ENCODE assay signal across 8 mouse cellular contexts in the genomic region with DNA sequence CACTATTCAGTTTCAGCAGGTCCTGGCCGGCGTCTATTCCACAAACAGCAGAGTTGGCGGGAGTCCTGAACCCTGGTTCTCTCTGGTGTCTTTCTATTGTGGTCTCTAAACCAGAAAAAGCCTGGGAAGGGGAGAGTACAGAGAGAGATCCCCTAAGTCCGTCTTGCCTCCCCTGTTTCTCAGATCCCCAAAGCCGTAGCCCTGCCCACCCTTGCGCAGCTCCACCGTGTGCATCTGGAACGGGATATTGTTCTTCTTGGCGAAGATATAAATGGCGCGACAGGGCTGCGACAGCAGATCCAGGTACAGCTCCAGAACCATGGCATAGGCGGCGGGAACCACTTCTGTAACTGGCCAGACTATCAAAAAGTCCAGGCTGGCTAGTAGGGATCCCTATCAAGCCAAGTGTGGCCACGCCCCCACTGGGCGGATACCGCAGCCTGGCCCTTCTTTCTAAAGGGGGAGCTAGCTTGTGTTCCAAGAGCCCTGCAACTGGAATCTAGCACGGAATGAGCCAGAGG. TPM values are rescaled to one million over a fixed set of nuclear protein-coding genes. Genes with fewer than 3 reads are reported as not detected.
DNase-seq lines count a peak whose midpoint lies in the region; ATAC-seq and TF ChIP-seq lines count a peak whose summit lies in the region.

A gene (minus strand): TSS at position 409 of the 521 bp plus-strand sequence.

- H3K4me3 ChIP-seq in thymus, adult 2 months (ENCODE audit: control insufficient read depth, insufficient read depth, low read length), result peak within 1 kb of the TSS; percentile 44
- H3K4me3 ChIP-seq in limb, embryonic 12.5 days (replicated peaks), result peak within 1 kb of the TSS; percentile 44
- H3K4me3 ChIP-seq in midbrain, embryonic 11.5 days (ENCODE audit: low read depth, low read length), result peak within 1 kb of the TSS; percentile 38
- peak within 1 kb of the TSS; percentile 46 for H3K4me3 ChIP-seq in stomach, embryonic 15.5 days (replicated peaks)

- no peak within 1 kb of the TSS for H3K27ac ChIP-seq in thymus, adult 2 months (ENCODE audit: control insufficient read depth, insufficient read depth, low read length)
- H3K27ac ChIP-seq in limb, embryonic 12.5 days, result no peak within 1 kb of the TSS
- H3K27ac ChIP-seq in midbrain, embryonic 11.5 days (ENCODE audit: low read depth, low read length), result no peak within 1 kb of the TSS
- no peak within 1 kb of the TSS for H3K27ac ChIP-seq in stomach, embryonic 15.5 days

- ATAC-seq in inflammation-experienced regulatory T-cells, adult 6 months, result peak; percentile 37
- no peak for ATAC-seq in limb, embryonic 12.5 days (ENCODE audit: insufficient number of reproducible peaks, insufficient read depth, low FRiP score, low TSS enrichment, low read depth)
- peak; percentile 69 for ATAC-seq in midbrain, embryonic 11.5 days (ENCODE audit: low FRiP score)
- ATAC-seq in stomach, embryonic 15.5 days (ENCODE audit: insufficient read depth, low FRiP score, low read depth), result peak; percentile 27; the same call in 1 of the 2 replicates

- TF ChIP-seq POLR2A in thymus, adult 2 months (IDR thresholded peaks at IDR 0.05; ENCODE audit: control insufficient read depth, extremely low read depth, insufficient read depth, low read length, poor library complexity), result no peak

- H3K9me3 ChIP-seq in limb, embryonic 12.5 days, result no peaks in the 10 kb centered on the region
- no peaks in the 10 kb centered on the region for H3K9me3 ChIP-seq in midbrain, embryonic 11.5 days (ENCODE audit: control insufficient read depth, low read length)
- no peaks in the 10 kb centered on the region for H3K9me3 ChIP-seq in stomach, embryonic 15.5 days

- DNase-seq in thymus, adult 2 months, result no peak
- DNase-seq in thymus, postnatal 36 days, result no peak
- peak; percentile 69 to 72 for DNase-seq in cerebellum, postnatal 36 days
- DNase-seq in gastrocnemius, postnatal 4 days (ENCODE audit: low spot score in 2 of 2), result peak in 1 of 2 experiments; percentile 68
- peak; percentile 94 for DNase-seq in midbrain, embryonic 11.5 days (ENCODE audit: low spot score, missing footprints)

- H3K27me3 ChIP-seq in thymus, adult 2 months (ENCODE audit: control insufficient read depth, insufficient read depth, low read length), result no peaks in the 10 kb centered on the region
- H3K27me3 ChIP-seq in limb, embryonic 12.5 days, result peaks cover 12% of the 10 kb centered on the region
- H3K27me3 ChIP-seq in midbrain, embryonic 11.5 days (ENCODE audit: control insufficient read depth, insufficient read depth, low read length), result peaks cover 5% of the 10 kb centered on the region
- H3K27me3 ChIP-seq in stomach, embryonic 15.5 days (replicated peaks), result no peaks in the 10 kb centered on the region

- WGBS in thymus, adult 2 months, result 4% methylated on average over 18 of the region's 18 CpGs
- WGBS in limb, embryonic 12.5 days, result 3% methylated on average over 18 of the region's 18 CpGs
- 4% methylated on average over 18 of the region's 18 CpGs for WGBS in midbrain, embryonic 11.5 days
- 2% methylated on average over 18 of the region's 18 CpGs for WGBS in stomach, embryonic 15.5 days

- no peak for TF ChIP-seq CTCF in thymus, adult 2 months (IDR thresholded peaks at IDR 0.05; ENCODE audit: borderline replicate concordance, control insufficient read depth, extremely low read depth, insufficient read depth, low read length, poor library complexity)

- peak within 1 kb of the TSS; percentile 70 for H3K4me2 ChIP-seq in limb, embryonic 12.5 days
- peak within 1 kb of the TSS; percentile 82 for H3K4me2 ChIP-seq in midbrain, embryonic 11.5 days
- H3K4me2 ChIP-seq in stomach, embryonic 15.5 days, result peak within 1 kb of the TSS; percentile 86

- H3K4me1 ChIP-seq in thymus, adult 2 months (replicated peaks; ENCODE audit: control insufficient read depth, insufficient read depth, low read length), result peaks cover 13% of the 10 kb centered on the region
- peaks cover 19% of the 10 kb centered on the region for H3K4me1 ChIP-seq in limb, embryonic 12.5 days (replicated peaks)
- H3K4me1 ChIP-seq in midbrain, embryonic 11.5 days (ENCODE audit: control insufficient read depth, insufficient read depth, low read length), result peaks cover 14% of the 10 kb centered on the region
- H3K4me1 ChIP-seq in stomach, embryonic 15.5 days, result peaks cover 10% of the 10 kb centered on the region; the same call in 1 of the 2 replicates

- H3K9ac ChIP-seq in limb, embryonic 12.5 days (replicated peaks), result peak within 1 kb of the TSS; percentile 56
- H3K9ac ChIP-seq in midbrain, embryonic 11.5 days (ENCODE audit: low read length), result peak within 1 kb of the TSS; percentile 59
- H3K9ac ChIP-seq in stomach, embryonic 15.5 days, result 0 out of 2 replicates have a peak within 1 kb of the TSS, but pooled peaks have one; percentile 21

- no peaks in the 10 kb centered on the region for H3K36me3 ChIP-seq in thymus, adult 2 months (ENCODE audit: control insufficient read depth, insufficient read depth, low read length)
- H3K36me3 ChIP-seq in limb, embryonic 12.5 days, result no peaks in the 10 kb centered on the region
- no peaks in the 10 kb centered on the region for H3K36me3 ChIP-seq in midbrain, embryonic 11.5 days (ENCODE audit: control insufficient read depth, insufficient read depth, low read length)
- no peaks in the 10 kb centered on the region for H3K36me3 ChIP-seq in stomach, embryonic 15.5 days

RNA-seq across cellular contexts. Expression of the gene that starts here (rescaled TPM):
- 15.4 and 19.2 TPM in 2 replicates for polyA plus RNA-seq in thymus, adult 2 months (2012; rRNA removed)
- 10 to 100 TPM; 10.2 to 11.8 TPM for total RNA-seq in gastrocnemius, postnatal 4 days (2021)
- 1 to 10 TPM; 1.7 to 3.6 (median 2.2) TPM for polyA plus RNA-seq in inflammation-experienced regulatory T-cells, adult 6 months (2017; shearing (Covaris generic))
- 9.2 and 9.8 TPM in 2 replicates for polyA plus RNA-seq in limb, embryonic 12.5 days (2016; fragmentation: Nextera tagmentation; extraction: Ambion mirVana)
- 4.9 and 6.1 TPM in 2 replicates for polyA plus RNA-seq in midbrain, embryonic 11.5 days (2014; fragmentation: Nextera tagmentation; extraction: Ambion mirVana)
- 17.9 and 21.3 TPM in 2 replicates for polyA plus RNA-seq in stomach, embryonic 15.5 days (2015; fragmentation: Nextera tagmentation; extraction: Ambion mirVana)

Comparison
In these comparisons a context has a peak if more than half of its experiments do, and no peak if none do; other contexts are left out.
1. DNase-seq: peak in cerebellum, postnatal 36 days (2 of 2) and midbrain, embryonic 11.5 days (single experiment); none in thymus, adult 2 months (single experiment) and thymus, postnatal 36 days (0 of 2).
2. Peak in every context shown above with its lines, with median percentiles within 50 percentile points of each other: H3K4me3 ChIP-seq, H3K4me2 ChIP-seq and H3K9ac ChIP-seq.